Mouse (Mus musculus) heart, adult 2 months (tissue): ENCODE results near the gene Pitx2.

Experiments used
- CTCF ChIP-seq: fragments of 200-600 bp; IDR thresholded peaks from 2 replicates; pipeline ENCODE4 v1.8.1; 2022; ENCODE audit warnings: antibody characterized with exemption, mild to moderate bottlenecking, moderate library complexity
- EP300 ChIP-seq: fragments of 200-500 bp; IDR thresholded peaks from 2 replicates; pipeline ENCODE4 v1.6.1; 2011; ENCODE audit warnings: low read depth, low read length, control low read depth; ENCODE audit not compliant: insufficient read depth

DNA sequence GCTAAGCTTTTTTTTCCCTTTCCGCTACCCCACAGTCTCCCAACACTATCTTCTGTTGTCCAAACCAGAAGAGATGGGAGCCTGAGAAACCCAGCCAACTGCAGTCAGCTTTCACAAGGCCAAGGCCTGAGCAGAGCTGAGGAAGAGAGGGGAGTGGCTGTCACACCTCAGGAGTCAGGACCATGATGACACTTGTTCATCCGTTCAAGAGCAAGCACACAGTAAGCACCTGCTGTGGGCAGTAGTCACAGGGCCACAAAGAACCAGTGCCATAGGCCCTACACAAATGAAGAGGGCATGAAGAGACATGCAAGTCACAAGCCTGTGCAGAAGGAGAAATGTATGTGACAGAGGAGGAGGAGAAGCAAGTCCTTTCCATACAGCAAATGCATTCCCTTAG is 49.7 kb upstream of the Pitx2 start:
- TF ChIP-seq CTCF (no peak), EP300 (no peak)
